Mouse (Mus musculus) bone marrow macrophage, adult 2 months (primary cell): Measurements from ENCODE around the gene Thg1l.

ENCODE experiments used
- CTCF ChIP-seq: IDR thresholded peaks from 2 replicates; pipeline ENCODE4 v1.5.1; 2012; ENCODE audit warnings: low read depth, mild to moderate bottlenecking, low read length, moderate library complexity
- POLR2A ChIP-seq: IDR thresholded peaks from 2 replicates; pipeline ENCODE4 v1.6.1; 2012; ENCODE audit warnings: mild to moderate bottlenecking, low read depth, low read length, borderline replicate concordance

DNA sequence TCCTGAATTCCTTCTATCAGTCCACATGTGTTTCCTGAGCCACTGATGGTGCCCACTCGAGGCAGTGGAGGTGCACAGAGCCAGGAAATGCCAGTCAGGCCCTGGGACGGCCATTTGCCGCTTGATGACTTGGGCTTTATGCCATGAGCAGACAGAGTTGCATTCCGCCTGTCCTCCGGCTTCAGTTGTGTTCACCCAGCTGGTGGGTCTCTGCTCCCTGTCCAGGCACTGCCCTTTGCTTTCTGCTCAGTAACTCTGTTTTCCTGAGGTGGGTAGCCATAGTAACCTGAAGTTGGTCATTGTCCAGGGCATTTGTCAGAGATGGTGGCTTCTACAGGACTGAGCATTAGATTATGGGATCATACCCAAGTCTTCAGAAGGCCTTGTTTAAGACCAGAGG, 48.0 kb downstream of the Thg1l start:
- no peak for TF ChIP-seq POLR2A
- TF ChIP-seq CTCF, result no peak
